Mouse (Mus musculus) CH12.LX (cell line): ENCODE results near the gene Ncaph2. TPM values are rescaled to one million over a fixed set of nuclear protein-coding genes. Genes with fewer than 3 reads are reported as not detected.
A peak's percentile ranks its signal among the peaks of the same experiment; 100 is the strongest.

ENCODE experiments used
- DNase-seq: peaks from one replicate; pipeline ENCODE4 v3.0.0-alpha.2; 2013; ENCODE audit errors: extremely low read depth
- H3K27ac ChIP-seq: 2 replicates; pipeline ENCODE4 v1.5.1; 2012; ENCODE audit warnings: low read depth, mild to moderate bottlenecking, control low read depth, moderate library complexity; ENCODE audit not compliant: insufficient read depth
- H3K27me3 ChIP-seq: replicated peaks from 2 replicates; pipeline ENCODE3; 2012; ENCODE audit warnings: inconsistent platforms
- H3K36me3 ChIP-seq, 2 experiments: replicated peaks in 1 of 2; 2 replicates each; pipeline versions ENCODE3 to v1.6.1; 2012; ENCODE audit warnings: inconsistent platforms in 1 of 2, low read length in 1 of 2, mild to moderate bottlenecking in 1 of 2, mixed read lengths in 1 of 2, moderate library complexity in 1 of 2; ENCODE audit not compliant: control insufficient read depth in 1 of 2, insufficient read depth in 1 of 2
- H3K4me1 ChIP-seq, 2 experiments: 2 replicates each; pipeline ENCODE4 v1.6.1; 2012; ENCODE audit warnings: inconsistent platforms in 1 of 2, moderate library complexity in 1 of 2; ENCODE audit not compliant: insufficient read depth in 2 of 2, control insufficient read depth in 1 of 2
- H3K4me2 ChIP-seq: 2 replicates; pipeline ENCODE4 v1.6.1; 2012; ENCODE audit warnings: low read depth, mild to moderate bottlenecking, control low read depth; ENCODE audit not compliant: poor library complexity, insufficient read depth, severe bottlenecking
- H3K4me3 ChIP-seq, 3 experiments: fragments of 150-350 bp in 1 of 3; sonication (generic) in 1 of 3; replicated peaks in 1 of 3; 2 replicates each; pipeline versions ENCODE3 to v1.5.1; 2011 to 2012; ENCODE audit warnings: low read depth in 2 of 3, low read length in 2 of 3, mild to moderate bottlenecking in 2 of 3, moderate library complexity in 2 of 3, control low read depth in 1 of 3, improper control_type of control experiment in 1 of 3, inconsistent platforms in 1 of 3, mixed read lengths in 1 of 3; ENCODE audit not compliant: poor library complexity in 1 of 3
- H3K79me2 ChIP-seq: replicated peaks from 2 replicates; pipeline ENCODE4 v1.6.1; 2012; ENCODE audit warnings: mild to moderate bottlenecking, moderate library complexity; ENCODE audit not compliant: control insufficient read depth, poor library complexity, insufficient read depth, severe bottlenecking; ENCODE audit errors: extremely low read depth
- H3K9ac ChIP-seq: 2 replicates; pipeline ENCODE4 v1.6.1; 2012; ENCODE audit warnings: low read depth, mild to moderate bottlenecking, control low read depth, moderate library complexity; ENCODE audit not compliant: insufficient read depth
- H3K9me3 ChIP-seq: replicated peaks from 2 replicates; pipeline ENCODE3; 2012; ENCODE audit warnings: low read length, inconsistent platforms, mixed read lengths
- CHD1 ChIP-seq: IDR thresholded peaks from 2 replicates; pipeline ENCODE4 v1.6.1; 2012; ENCODE audit warnings: low read depth, low read length, improper control_type of control experiment, inconsistent platforms
- CTCF ChIP-seq, 2 experiments: IDR thresholded peaks in 1 of 2; conservative IDR thresholded peaks in 1 of 2; 2 replicates each; pipeline ENCODE4 v1.5.1; 2011 to 2012; ENCODE audit warnings: low read depth in 2 of 2, low read length in 2 of 2, improper control_type of control experiment in 1 of 2, inconsistent platforms in 1 of 2, mild to moderate bottlenecking in 1 of 2, moderate library complexity in 1 of 2
- JUN ChIP-seq: IDR thresholded peaks from 2 replicates; pipeline ENCODE4 v1.6.1; 2011; ENCODE audit warnings: low read depth, mild to moderate bottlenecking, low read length, improper control_type of control experiment, moderate library complexity; ENCODE audit not compliant: insufficient read depth
- JUND ChIP-seq: conservative IDR thresholded peaks from 2 replicates; pipeline ENCODE4 v1.6.1; 2011; ENCODE audit warnings: low read depth, low read length, improper control_type of control experiment
- MXI1 ChIP-seq: IDR thresholded peaks from 2 replicates; pipeline ENCODE4 v1.6.1; 2011; ENCODE audit warnings: mild to moderate bottlenecking, low read depth, low read length, improper control_type of control experiment
- NELFE ChIP-seq: IDR thresholded peaks from 2 replicates; pipeline ENCODE4 v1.6.1; 2011; ENCODE audit warnings: low read depth, low read length, improper control_type of control experiment
- NRF1 ChIP-seq: IDR thresholded peaks from 2 replicates; pipeline ENCODE4 v1.6.1; 2014; ENCODE audit warnings: low read depth, mild to moderate bottlenecking, inconsistent platforms, low read length, improper control_type of control experiment, moderate library complexity
- RCOR1 ChIP-seq: conservative IDR thresholded peaks from 2 replicates; pipeline ENCODE4 v1.6.1; 2012; ENCODE audit warnings: low read depth, mild to moderate bottlenecking, inconsistent platforms, low read length, improper control_type of control experiment
- TBP ChIP-seq: conservative IDR thresholded peaks from 2 replicates; pipeline ENCODE4 v1.6.1; 2011; ENCODE audit warnings: low read depth, low read length, improper control_type of control experiment
- TCF12 ChIP-seq: IDR thresholded peaks from 2 replicates; pipeline ENCODE4 v1.6.1; 2014; ENCODE audit warnings: low read depth, mild to moderate bottlenecking, inconsistent platforms, low read length, improper control_type of control experiment
- UBTF ChIP-seq: IDR thresholded peaks from 2 replicates; pipeline ENCODE4 v1.6.1; 2012; ENCODE audit warnings: low read depth, mild to moderate bottlenecking, inconsistent platforms, low read length, improper control_type of control experiment, moderate library complexity
- dilution Hi-C: fragments of 300-500 bp; cut with MboI; formaldehyde crosslinking; loops from 2 replicates; pipeline ENCODE4 v1.14.3; 2020; ENCODE audit warnings: low sequenced_read_pairs; ENCODE audit not compliant: extremely low pct_unique_long_range_greater_than_20kb, extremely low pct_ligation_motif_present
- in situ Hi-C: fragments of 300-500 bp; cut with MboI; formaldehyde crosslinking; loops from 3 replicates; pipeline ENCODE4 v1.14.3; 2019; ENCODE audit warnings: low sequenced_read_pairs, low pct_ligation_motif_present, low pct_unique_long_range_greater_than_20kb, mixed read lengths
- polyA plus RNA-seq: library from polyadenylated mRNA; unstranded; fragments of >175 nt; gene quantifications from 2 replicates; pipeline ENCODE4 v1.2.1, GENCODE M21; 2012; ENCODE audit warnings: low read depth; ENCODE audit not compliant: insufficient read length
- total RNA-seq, 2 experiments: library from RNA; depleted of rRNA; stranded (reverse); fragments of 300-350 nt in 1 of 2; fragments of >200 nt in 1 of 2; gene quantifications; 2 replicates each; pipeline ENCODE4 v1.2.3; 2012 to 2014

Gene Ncaph2
- total and polyA plus RNA-seq, 3 experiments: 95.4 to 151 (median 106) TPM

DNA sequence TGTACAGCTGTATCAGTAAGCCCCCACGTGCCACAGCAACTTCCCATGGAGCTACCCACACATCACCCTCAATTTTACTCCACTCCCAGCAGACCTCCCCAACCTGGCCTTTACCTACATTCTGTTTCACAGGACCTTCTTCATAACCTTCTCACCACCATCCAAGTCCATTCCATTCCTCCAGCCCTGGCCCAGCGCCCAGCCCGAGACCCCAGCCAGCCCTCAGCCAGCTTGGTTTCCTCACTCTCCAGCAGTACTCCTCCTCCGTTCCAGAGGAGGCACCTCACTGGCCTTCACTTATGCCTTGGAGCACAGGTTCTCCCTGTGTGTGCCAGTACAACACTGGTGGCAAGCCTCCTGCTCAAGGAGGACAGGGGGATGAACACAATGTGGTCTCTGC, 42.2 kb upstream of the Ncaph2 start:
- dilution Hi-C loops: no loop called here
- H3K4me1 ChIP-seq: peaks cover 34 to 67% of the 10 kb centered on the region in 2 experiments
- peaks cover 11% of the 10 kb centered on the region for H3K79me2 ChIP-seq
- no peaks in the 10 kb centered on the region for H3K27me3 ChIP-seq
- DNase-seq: no peak
- no peak overlapping the region for H3K27ac ChIP-seq
- in situ Hi-C loops: no loop called here
- H3K4me3 ChIP-seq: no peak overlapping the region
- no peaks in the 10 kb centered on the region for H3K9me3 ChIP-seq
- TF ChIP-seq UBTF (no peak), TCF12 (no peak), CHD1 (no peak)
- no peak overlapping the region for H3K4me2 ChIP-seq
- no peak overlapping the region for H3K9ac ChIP-seq
- H3K36me3 ChIP-seq: peaks cover 0 to 13% of the 10 kb centered on the region in 2 experiments

DNA sequence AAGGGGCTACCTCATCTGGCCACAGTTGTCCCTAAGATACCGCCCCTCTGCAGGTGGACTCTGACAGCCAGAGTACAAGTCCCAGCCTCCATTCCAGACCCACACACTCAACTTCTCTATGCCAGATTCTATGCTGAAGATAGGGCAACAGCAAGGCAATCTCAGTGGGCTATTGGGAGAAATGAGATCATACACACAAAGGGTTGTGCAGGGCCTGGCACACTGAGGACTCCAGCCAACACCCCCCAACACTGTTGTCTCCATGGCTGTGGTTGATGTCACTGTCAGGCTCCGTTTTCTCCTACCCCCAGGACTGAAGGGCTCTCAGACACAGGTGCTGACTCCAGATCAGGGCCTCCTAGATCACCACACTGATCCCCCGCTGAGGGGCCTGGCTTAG, 41.4 kb upstream of the Ncaph2 start:
- in situ Hi-C loops (no loop called here), dilution Hi-C loops (no loop called here)
- peaks cover 11% of the 10 kb centered on the region for H3K79me2 ChIP-seq
- DNase-seq: no peak
- no peak for TF ChIP-seq CHD1
- TF ChIP-seq CTCF (conservative IDR thresholded peaks at IDR 0.05 in 1 of 2, IDR thresholded peaks at IDR 0.05 in 1 of 2; ENCODE audit: low read depth in 2 of 2, low read length in 2 of 2): no peak
- TF ChIP-seq JUN: no peak
- TF ChIP-seq JUND: no peak
- TF ChIP-seq NRF1: no peak
- no peak overlapping the region for H3K27ac ChIP-seq
- H3K4me3 ChIP-seq: peak overlapping the region; percentile 82 to 94 (median 93)
- H3K4me1 ChIP-seq: peaks cover 29 to 62% of the 10 kb centered on the region in 2 experiments
- no peaks in the 10 kb centered on the region for H3K9me3 ChIP-seq
- peak overlapping the region; percentile 48; the same call in 1 of the 2 replicates for H3K4me2 ChIP-seq
- H3K27me3 ChIP-seq: no peaks in the 10 kb centered on the region
- H3K36me3 ChIP-seq: peaks cover 0 to 13% of the 10 kb centered on the region in 2 experiments
- H3K9ac ChIP-seq: peak overlapping the region; percentile 79

DNA sequence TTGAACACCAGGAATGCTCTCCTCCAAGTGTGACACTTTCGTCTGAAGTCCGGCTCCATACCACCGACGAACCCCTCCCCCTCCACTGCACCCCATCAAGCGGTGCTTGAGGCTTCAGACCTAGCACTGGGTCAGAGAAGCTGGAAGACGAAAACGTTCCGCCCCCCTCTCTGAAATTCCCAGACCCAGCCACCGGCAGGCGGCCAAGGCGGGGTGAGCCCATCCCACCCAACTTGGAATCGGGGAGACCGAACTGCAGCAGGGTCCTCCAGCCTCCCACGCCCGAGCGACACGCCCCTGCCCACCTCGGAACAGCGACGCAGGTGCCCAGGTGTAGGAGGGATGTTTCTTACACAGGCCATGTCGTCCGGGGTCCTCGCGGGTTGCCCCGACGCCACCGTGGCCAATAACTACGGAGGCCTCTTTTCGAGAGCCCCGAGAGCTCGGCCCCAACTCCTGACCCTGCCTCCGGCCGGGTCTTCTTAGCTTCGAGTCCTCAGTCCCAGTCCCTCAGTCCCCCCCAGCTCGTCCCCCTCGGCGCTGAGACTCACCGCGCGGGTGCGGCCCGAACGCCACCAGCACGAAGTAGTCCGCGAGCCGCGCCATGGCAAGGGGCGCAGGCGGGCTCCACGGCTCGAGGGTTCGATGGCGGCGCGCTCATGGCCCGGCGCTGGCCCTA, 40.9 kb upstream of the Ncaph2 start:
- H3K4me2 ChIP-seq: peak overlapping the region; percentile 48; the same call in 1 of the 2 replicates
- DNase-seq: no peak
- dilution Hi-C loops (no loop called here), in situ Hi-C loops (no loop called here)
- H3K27ac ChIP-seq: no peak overlapping the region
- TF ChIP-seq UBTF (0 out of 2 replicates have a peak, but pooled peaks have one; percentile 1), TBP (no peak), MXI1 (0 out of 2 replicates have a peak, but pooled peaks have one; percentile 71), RCOR1 (no peak), NELFE (no peak)
- H3K9me3 ChIP-seq: no peaks in the 10 kb centered on the region
- H3K9ac ChIP-seq: peak overlapping the region; percentile 79
- no peaks in the 10 kb centered on the region for H3K27me3 ChIP-seq
- H3K79me2 ChIP-seq: peaks cover 11% of the 10 kb centered on the region
- peaks cover 24 to 56% of the 10 kb centered on the region in 2 experiments for H3K4me1 ChIP-seq
- peaks cover 0 to 13% of the 10 kb centered on the region in 2 experiments for H3K36me3 ChIP-seq
- H3K4me3 ChIP-seq: peak overlapping the region; percentile 82 to 94 (median 93)
